Mouse (Mus musculus) MEL (cell line): Measurements from ENCODE around the gene Socs4. TPM values are rescaled to one million over a fixed set of nuclear protein-coding genes. Genes with fewer than 3 reads are reported as not detected.
A peak's percentile ranks its signal among the peaks of the same experiment; 100 is the strongest.

Experiments used
- DNase-seq: peaks from one replicate; pipeline ENCODE4 v3.0.0; 2011; ENCODE audit warnings: low read depth, low spot score
- H3K27ac ChIP-seq: 2 replicates; pipeline ENCODE4 v1.5.1; 2012; ENCODE audit warnings: low read depth, mild to moderate bottlenecking, control low read depth, low read length, moderate library complexity; ENCODE audit not compliant: control insufficient read depth
- H3K27me3 ChIP-seq, 2 experiments: fragments of 150-350 bp in 1 of 2; sonication (generic) in 1 of 2; 2 replicates each; pipeline ENCODE4 v1.6.1; 2012; ENCODE audit warnings: low read length in 2 of 2, mild to moderate bottlenecking in 2 of 2, improper control_type of control experiment in 1 of 2, moderate library complexity in 1 of 2; ENCODE audit not compliant: insufficient read depth in 2 of 2, control insufficient read depth in 1 of 2
- H3K36me3 ChIP-seq, 2 experiments: 2 replicates each; pipeline ENCODE4 v1.6.1; 2012 to 2014; ENCODE audit warnings: low read length in 2 of 2, improper control_type of control experiment in 1 of 2, inconsistent platforms in 1 of 2, mild to moderate bottlenecking in 1 of 2; ENCODE audit not compliant: insufficient read depth in 2 of 2, control insufficient read depth in 1 of 2
- H3K4me1 ChIP-seq, 2 experiments: fragments of 150-350 bp in 1 of 2; sonication (generic) in 1 of 2; 2 replicates each; pipeline ENCODE4 v1.6.1; 2012; ENCODE audit warnings: low read length in 2 of 2, improper control_type of control experiment in 1 of 2, mild to moderate bottlenecking in 1 of 2; ENCODE audit not compliant: insufficient read depth in 2 of 2, control insufficient read depth in 1 of 2
- H3K4me3 ChIP-seq, 2 experiments: fragments of 150-350 bp in 1 of 2; sonication (generic) in 1 of 2; 2 replicates each; pipeline ENCODE4 v1.5.1; 2012; ENCODE audit warnings: low read depth in 2 of 2, low read length in 2 of 2, mild to moderate bottlenecking in 2 of 2, moderate library complexity in 2 of 2, control low read depth in 1 of 2, improper control_type of control experiment in 1 of 2; ENCODE audit not compliant: control insufficient read depth in 1 of 2, insufficient read depth in 1 of 2
- H3K79me2 ChIP-seq: 2 replicates; pipeline ENCODE4 v1.6.1; 2012; ENCODE audit warnings: mild to moderate bottlenecking, low read length, moderate library complexity; ENCODE audit not compliant: control insufficient read depth, poor library complexity, insufficient read depth
- H3K9ac ChIP-seq: 2 replicates; pipeline ENCODE4 v1.6.1; 2012; ENCODE audit warnings: low read depth, mild to moderate bottlenecking, control low read depth, low read length, moderate library complexity; ENCODE audit not compliant: control insufficient read depth, poor library complexity, severe bottlenecking
- H3K9me3 ChIP-seq: fragments of 150-350 bp; sonication (generic); replicated peaks from 2 replicates; pipeline ENCODE4 v1.6.1; 2012; ENCODE audit warnings: mild to moderate bottlenecking, low read length, improper control_type of control experiment, moderate library complexity; ENCODE audit not compliant: insufficient read depth
- CHD1 ChIP-seq: IDR thresholded peaks from 2 replicates; pipeline ENCODE4 v1.6.1; 2012; ENCODE audit warnings: low read depth, mild to moderate bottlenecking, inconsistent platforms, low read length, improper control_type of control experiment
- CHD2 ChIP-seq: IDR thresholded peaks from 2 replicates; pipeline ENCODE4 v1.6.1; 2011; ENCODE audit warnings: low read length, improper control_type of control experiment
- ELF1 ChIP-seq: IDR thresholded peaks from 2 replicates; pipeline ENCODE4 v1.6.1; 2014; ENCODE audit warnings: low read depth, mild to moderate bottlenecking, inconsistent platforms, low read length, improper control_type of control experiment, moderate library complexity
- ETS1 ChIP-seq: IDR thresholded peaks from 2 replicates; pipeline ENCODE4 v1.6.1; 2012; ENCODE audit warnings: low read depth, mild to moderate bottlenecking, inconsistent platforms, low read length, improper control_type of control experiment, moderate library complexity
- GABPA ChIP-seq: IDR thresholded peaks from 2 replicates; pipeline ENCODE4 v1.6.1; 2012; ENCODE audit warnings: low read depth, mild to moderate bottlenecking, inconsistent platforms, low read length, improper control_type of control experiment, moderate library complexity
- MAFK ChIP-seq: IDR thresholded peaks from 2 replicates; pipeline ENCODE4 v1.6.1; 2011; ENCODE audit warnings: low read depth, mild to moderate bottlenecking, low read length, improper control_type of control experiment, borderline replicate concordance
- MAX ChIP-seq: IDR thresholded peaks from 2 replicates; pipeline ENCODE4 v1.6.1; 2011; ENCODE audit warnings: low read length, improper control_type of control experiment
- MAZ ChIP-seq: IDR thresholded peaks from 2 replicates; pipeline ENCODE4 v1.6.1; 2012; ENCODE audit warnings: low read depth, mild to moderate bottlenecking, inconsistent platforms, low read length, improper control_type of control experiment
- MXI1 ChIP-seq: IDR thresholded peaks from 2 replicates; pipeline ENCODE4 v1.6.1; 2011; ENCODE audit warnings: mild to moderate bottlenecking, low read depth, low read length, improper control_type of control experiment
- MYC ChIP-seq: IDR thresholded peaks from 2 replicates; pipeline ENCODE4 v1.6.1; 2011; ENCODE audit warnings: low read depth, mild to moderate bottlenecking, low read length, improper control_type of control experiment, moderate library complexity
- NELFE ChIP-seq: IDR thresholded peaks from 2 replicates; pipeline ENCODE4 v1.6.1; 2011; ENCODE audit warnings: low read depth, low read length, improper control_type of control experiment
- POLR2A ChIP-seq, 2 experiments: IDR thresholded peaks; 2 replicates each; pipeline ENCODE4 v1.6.1; 2011 to 2012; ENCODE audit warnings: low read length in 2 of 2, mild to moderate bottlenecking in 2 of 2, control low read depth in 1 of 2, improper control_type of control experiment in 1 of 2, low read depth in 1 of 2, moderate library complexity in 1 of 2; ENCODE audit not compliant: control insufficient read depth in 1 of 2, insufficient read depth in 1 of 2, poor library complexity in 1 of 2
- POLR2AphosphoS5 ChIP-seq: IDR thresholded peaks from 2 replicates; pipeline ENCODE4 v1.6.1; 2012; ENCODE audit warnings: low read depth, borderline replicate concordance, mild to moderate bottlenecking, inconsistent platforms, low read length, moderate library complexity, mixed read lengths
- SIN3A ChIP-seq: IDR thresholded peaks from 2 replicates; pipeline ENCODE4 v1.6.1; 2012; ENCODE audit warnings: low read length, improper control_type of control experiment, inconsistent platforms
- SMC3 ChIP-seq: IDR thresholded peaks from 2 replicates; pipeline ENCODE4 v1.6.1; 2011; ENCODE audit warnings: low read depth, low read length, improper control_type of control experiment
- TBP ChIP-seq: IDR thresholded peaks from 2 replicates; pipeline ENCODE4 v1.8.0; 2011; ENCODE audit warnings: low read depth, low read length, improper control_type of control experiment
- TCF12 ChIP-seq: IDR thresholded peaks from 2 replicates; pipeline ENCODE4 v1.6.1; 2014; ENCODE audit warnings: low read depth, mild to moderate bottlenecking, inconsistent platforms, low read length, improper control_type of control experiment, moderate library complexity
- UBTF ChIP-seq: IDR thresholded peaks from 2 replicates; pipeline ENCODE4 v1.6.1; 2012; ENCODE audit warnings: low read depth, mild to moderate bottlenecking, inconsistent platforms, low read length, improper control_type of control experiment, moderate library complexity, borderline replicate concordance; ENCODE audit not compliant: insufficient read depth
- USF1 ChIP-seq: IDR thresholded peaks from 2 replicates; pipeline ENCODE4 v1.6.1; 2014; ENCODE audit warnings: low read depth, mild to moderate bottlenecking, inconsistent platforms, low read length, improper control_type of control experiment, moderate library complexity
- ZC3H11A ChIP-seq: IDR thresholded peaks from 2 replicates; pipeline ENCODE4 v1.6.1; 2012; ENCODE audit warnings: low read depth, mild to moderate bottlenecking, inconsistent platforms, low read length, improper control_type of control experiment
- ZMIZ1 ChIP-seq: IDR thresholded peaks from 2 replicates; pipeline ENCODE4 v1.6.1; 2012; ENCODE audit warnings: low read depth, mild to moderate bottlenecking, inconsistent platforms, low read length, improper control_type of control experiment, moderate library complexity
- ZNF384 ChIP-seq: IDR thresholded peaks from 2 replicates; pipeline ENCODE4 v1.6.1; 2012; ENCODE audit warnings: low read depth, mild to moderate bottlenecking, inconsistent platforms, low read length, improper control_type of control experiment
- polyA plus RNA-seq, 2 experiments: library from polyadenylated mRNA; stranded (reverse) in 1 of 2; unstranded in 1 of 2; fragments of >175 nt in 1 of 2; fragments of >200 nt in 1 of 2; gene quantifications; 2 replicates each; pipeline versions ENCODE4 v1.2.1 to v1.2.4; 2012; ENCODE audit warnings: low replicate concordance in 2 of 2, low read depth in 1 of 2; ENCODE audit not compliant: insufficient read length in 2 of 2, insufficient read depth in 1 of 2, missing spikeins in 1 of 2
- total RNA-seq: library from RNA; depleted of rRNA; stranded (reverse); fragments of 300-350 nt; gene quantifications from 2 replicates; pipeline ENCODE4 v1.2.3, GENCODE M21; 2012

Gene Socs4
- total and polyA plus RNA-seq, 3 experiments = 8.8 to 21.0 (median 13.9) TPM

- DNase-seq = peak; percentile 61
- Histone ChIP-seq H3K27ac (peak overlapping the region; percentile 61), H3K4me1 (peaks cover 5 to 17% of the 10 kb centered on the region in 2 experiments), H3K9me3 (no peaks in the 10 kb centered on the region), H3K79me2 (peaks cover 50% of the 10 kb centered on the region), H3K27me3 (no peaks in the 10 kb centered on the region), H3K9ac (peak overlapping the region; percentile 98), H3K36me3 (peaks cover 1 to 41% of the 10 kb centered on the region in 2 experiments; a peak in 3 of 4 replicates), H3K4me3 (peak overlapping the region; percentile 73 to 96)
- TF ChIP-seq POLR2A (IDR thresholded peaks at IDR 0.05; ENCODE audit: control insufficient read depth in 1 of 2, insufficient read depth in 1 of 2, low read depth in 1 of 2, low read length in 2 of 2, poor library complexity in 1 of 2) = no peak
- no peak for TF ChIP-seq GABPA
- no peak for TF ChIP-seq TBP
- TF ChIP-seq TCF12 = no peak
- TF ChIP-seq UBTF = no peak
- no peak for TF ChIP-seq ZNF384
- peak; percentile 81 for TF ChIP-seq MYC
- TF ChIP-seq MAFK = no peak
- TF ChIP-seq MAZ = no peak
- no peak for TF ChIP-seq ELF1
- no peak for TF ChIP-seq NELFE
- TF ChIP-seq SIN3A = peak; percentile 74
- peak; percentile 94 for TF ChIP-seq MXI1
- TF ChIP-seq ZMIZ1 = no peak
- no peak for TF ChIP-seq CHD2
- TF ChIP-seq CHD1 = 0 out of 2 replicates have a peak, but pooled peaks have one; percentile 50
- no peak for TF ChIP-seq USF1
- TF ChIP-seq ZC3H11A = no peak
- TF ChIP-seq ETS1 = no peak
- TF ChIP-seq SMC3 = no peak
- TF ChIP-seq MAX = peak; percentile 70
- no peak for TF ChIP-seq POLR2AphosphoS5
Measured at GRCm38 (mm10) chr14:47298819-47299261, 22.1 kb downstream of the Socs4 start.
